Mouse (Mus musculus) gastrocnemius, adult 2 months (tissue): ENCODE results near the gene Ptpra. TPM values are rescaled to one million over a fixed set of nuclear protein-coding genes. Genes with fewer than 3 reads are reported as not detected.
A peak's percentile ranks its signal among the peaks of the same experiment; 100 is the strongest.

Experiments
- DNase-seq: peaks from one replicate; pipeline ENCODE4 v3.0.0; 2022
- H3K27ac ChIP-seq: fragments of 200-600 bp; 2 replicates; pipeline ENCODE4 v1.8.1; 2022; ENCODE audit warnings: mild to moderate bottlenecking
- H3K4me3 ChIP-seq: fragments of 200-600 bp; 2 replicates; pipeline ENCODE4 v1.8.1; 2022; ENCODE audit warnings: mild to moderate bottlenecking, moderate library complexity
- CTCF ChIP-seq: fragments of 200-600 bp; IDR thresholded peaks from 2 replicates; pipeline ENCODE4 v1.8.1; 2022; ENCODE audit warnings: antibody characterized with exemption, mild to moderate bottlenecking, moderate library complexity
- intact Hi-C: fragments of 180-260 bp; cut with DNase I; formaldehyde crosslinking; loops from one replicate; pipeline ENCODE4 v1.15.1; 2025
- microRNA-seq: library from miRNA; unstranded; fragments of <30 nt; microRNA quantifications from one replicate; pipeline ENCODE4 v1.2.0, GENCODE M21; 2021
- total RNA-seq, 2 experiments: library from RNA; stranded (reverse); gene quantifications; 2 replicates each; pipeline ENCODE4 v1.2.3; 2021

Gene Ptpra
- total RNA-seq, 2 experiments from 2014 or later: 16.0 to 23.3 TPM

GRCm38 (mm10) chr2:130578148-130578547 lies 128.1 kb downstream of the Ptpra start:
- peak; percentile 68 for TF ChIP-seq CTCF
- H3K27ac ChIP-seq: no peak overlapping the region
- H3K4me3 ChIP-seq: no peak overlapping the region
- DNase-seq: peak; percentile 70
- intact Hi-C loops: no loop called here

GRCm38 (mm10) chr2:130579791-130580190 lies 129.7 kb downstream of the Ptpra start:
- no peak for DNase-seq
- no peak for TF ChIP-seq CTCF
- Histone ChIP-seq H3K4me3 (no peak overlapping the region), H3K27ac (no peak overlapping the region)
- intact Hi-C loops: no loop called here

GRCm38 (mm10) chr2:130581201-130581600 lies 131.1 kb downstream of the Ptpra start:
- intact Hi-C loops: no loop called here
- H3K27ac ChIP-seq: no peak overlapping the region
- peak overlapping the region; percentile 58 for H3K4me3 ChIP-seq
- DNase-seq: no peak
- no peak for TF ChIP-seq CTCF

DNA sequence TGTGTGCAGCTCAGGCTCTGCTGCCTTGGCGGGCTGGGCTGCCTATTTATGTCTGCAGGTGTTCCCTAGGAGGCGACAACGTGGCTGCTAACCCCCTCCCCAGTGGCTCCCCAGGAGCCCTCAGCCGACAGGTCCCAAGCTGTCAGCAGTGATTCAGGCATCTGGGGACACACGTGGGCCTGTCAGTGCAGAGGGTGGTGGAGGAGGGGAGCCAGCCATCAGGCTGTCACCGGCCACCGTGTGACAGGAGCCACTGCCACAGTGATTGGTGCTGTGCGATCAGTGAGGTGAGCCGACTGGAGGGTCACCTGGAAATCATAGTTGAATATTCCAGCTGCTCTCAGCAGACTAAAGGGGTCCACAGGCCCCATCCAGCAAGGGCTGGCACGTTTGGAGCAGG lies 132.5 kb downstream of the Ptpra start, which contains the start of gene Avp:
Gene Avp, minus strand, starts transcription at position 3 of the 400 bp plus-strand sequence.
- no peak for DNase-seq
- H3K27ac ChIP-seq: no peak within 1 kb of the TSS
- intact Hi-C loops: no loop called here
- TF ChIP-seq CTCF: no peak
- no peak within 1 kb of the TSS for H3K4me3 ChIP-seq

DNA sequence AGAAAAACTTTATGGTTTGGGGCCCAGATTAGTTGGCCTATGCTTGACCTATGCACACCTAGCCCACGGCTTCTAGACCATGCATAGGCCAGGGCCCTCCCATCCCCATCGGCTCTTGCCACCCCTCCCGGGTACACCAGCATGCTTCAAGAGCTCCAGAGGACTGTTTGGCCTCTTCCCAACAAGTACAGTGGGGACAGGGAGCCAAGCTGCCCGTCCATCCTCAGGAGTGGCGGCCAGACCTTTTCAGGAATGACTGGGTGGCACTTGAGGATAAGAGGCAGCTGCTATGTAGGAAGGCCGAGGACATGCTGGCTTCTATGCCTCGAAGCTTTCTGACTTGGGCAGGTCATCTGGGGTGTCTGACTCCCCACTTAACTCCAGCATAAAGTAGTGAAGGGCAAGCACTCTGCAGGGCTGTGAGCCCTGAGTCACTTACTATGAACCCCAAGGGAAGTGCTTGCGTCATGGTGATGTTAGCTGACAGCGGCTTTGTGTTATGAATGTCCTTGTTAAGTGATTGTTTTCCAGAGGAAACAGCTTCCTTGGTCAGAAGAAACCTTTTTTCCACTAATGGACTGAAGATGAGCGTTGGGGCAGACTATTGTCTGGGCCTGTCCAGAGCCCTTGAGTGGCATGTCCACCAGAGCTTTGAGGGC lies 134.0 kb downstream of the Ptpra start:
- TF ChIP-seq CTCF: no peak
- intact Hi-C loops: no loop called here
- Histone ChIP-seq H3K4me3 (no peak overlapping the region), H3K27ac (no peak overlapping the region)
- no peak for DNase-seq

DNA sequence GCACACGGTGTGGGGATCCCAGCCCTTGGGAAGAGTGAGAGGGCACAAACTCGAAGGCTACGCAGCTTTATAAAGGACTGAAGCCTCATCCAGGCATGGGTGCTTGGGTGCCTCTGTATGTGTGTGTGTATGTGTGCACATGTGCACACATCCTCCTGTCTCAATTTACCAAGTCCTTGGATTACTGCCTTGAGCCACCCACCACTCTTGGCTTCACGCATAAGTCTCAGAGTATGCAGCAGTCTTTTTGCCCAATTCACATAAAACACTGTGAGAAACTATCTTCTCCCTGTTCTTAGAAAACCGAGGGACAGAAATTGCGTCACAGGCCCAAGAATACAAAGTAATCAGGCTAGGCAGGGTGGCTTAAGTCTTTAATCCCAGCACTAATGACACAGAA lies 135.9 kb downstream of the Ptpra start:
- TF ChIP-seq CTCF: no peak
- no peak overlapping the region for H3K27ac ChIP-seq
- intact Hi-C loops: no loop called here
- H3K4me3 ChIP-seq: no peak overlapping the region
- no peak for DNase-seq

DNA sequence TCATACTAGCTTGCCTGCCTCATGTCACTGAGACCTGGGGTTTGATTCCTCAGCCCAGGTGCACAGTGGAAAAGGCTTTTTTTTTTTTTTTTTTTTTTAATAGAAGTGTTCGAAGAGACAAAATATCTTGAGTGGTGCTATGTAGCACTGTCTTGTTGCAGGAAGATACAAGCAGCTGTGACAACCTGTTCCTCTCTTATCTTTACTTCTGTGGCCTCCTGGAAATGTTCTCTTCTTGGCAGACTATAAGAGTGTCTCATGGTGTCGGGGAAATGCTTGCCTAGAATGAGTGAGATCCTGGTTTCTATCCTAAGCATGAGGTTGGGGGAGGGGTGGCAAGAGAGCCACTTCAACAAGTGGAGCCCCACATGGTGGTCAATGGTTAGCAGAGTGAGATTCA lies 138.3 kb downstream of the Ptpra start:
- no peak for DNase-seq
- Histone ChIP-seq H3K27ac (no peak overlapping the region), H3K4me3 (no peak overlapping the region)
- intact Hi-C loops: no loop called here
- TF ChIP-seq CTCF: no peak

GRCm38 (mm10) chr2:130589157-130589556 lies 139.1 kb downstream of the Ptpra start:
- intact Hi-C loops: no loop called here
- no peak for DNase-seq
- Histone ChIP-seq H3K4me3 (no peak overlapping the region), H3K27ac (peak overlapping the region; percentile 38)
- no peak for TF ChIP-seq CTCF

- no peak for DNase-seq
Measured at GRCm38 (mm10) chr2:130589761-130590160, 139.7 kb downstream of the Ptpra start.

GRCm38 (mm10) chr2:130591016-130591415 lies 140.9 kb downstream of the Ptpra start:
- no peak overlapping the region for H3K4me3 ChIP-seq
- peak; percentile 72 for DNase-seq
- no peak for TF ChIP-seq CTCF
- H3K27ac ChIP-seq: peak overlapping the region; percentile 25; the same call in 1 of the 2 replicates
- intact Hi-C loops: no loop called here

More at GRCm38 (mm10) chr2:130589761-130590160, 139.7 kb downstream of the Ptpra start:
- no peak overlapping the region for H3K4me3 ChIP-seq
- no peak for TF ChIP-seq CTCF
- intact Hi-C loops: no loop called here
- H3K27ac ChIP-seq: peak overlapping the region; percentile 58

GRCm38 (mm10) chr2:130595596-130595995 lies 145.5 kb downstream of the Ptpra start:
- no peak for DNase-seq
- TF ChIP-seq CTCF: no peak
- intact Hi-C loops: no loop called here
- Histone ChIP-seq H3K4me3 (no peak overlapping the region), H3K27ac (no peak overlapping the region)

- H3K4me3 ChIP-seq: no peak overlapping the region
- peak; percentile 74 for TF ChIP-seq CTCF
- H3K27ac ChIP-seq: no peak overlapping the region
- no peak for DNase-seq
- intact Hi-C loops: no loop called here
Measured at GRCm38 (mm10) chr2:130597601-130598010, 147.5 kb downstream of the Ptpra start.

DNA sequence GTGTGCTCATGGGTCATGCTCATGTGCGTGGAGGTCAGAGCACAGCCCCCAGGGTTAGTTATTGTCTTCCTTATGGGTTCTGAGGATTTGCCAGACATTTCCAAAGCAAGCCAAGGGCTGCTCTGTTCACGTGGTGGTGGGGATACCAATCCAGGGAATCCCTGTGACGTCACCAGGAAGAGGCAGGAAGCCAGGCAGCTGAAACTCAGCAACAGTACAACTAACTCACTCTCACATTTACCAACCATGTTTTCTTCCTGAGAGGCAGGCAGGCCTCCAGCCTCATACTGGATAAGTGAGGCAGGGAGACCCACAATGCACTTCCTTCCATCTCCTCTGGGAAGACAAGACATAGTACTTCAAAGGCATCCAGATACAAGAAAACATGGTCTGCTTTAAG lies 148.3 kb downstream of the Ptpra start:
- no peak for DNase-seq
- TF ChIP-seq CTCF: no peak
- Histone ChIP-seq H3K4me3 (no peak overlapping the region), H3K27ac (no peak overlapping the region)
- intact Hi-C loops: no loop called here

GRCm38 (mm10) chr2:130602195-130602594 lies 152.1 kb downstream of the Ptpra start:
- Histone ChIP-seq H3K27ac (no peak overlapping the region), H3K4me3 (no peak overlapping the region)
- DNase-seq: no peak
- TF ChIP-seq CTCF: no peak
- intact Hi-C loops: no loop called here

Small RNA genes within 50 kb of the gene (microRNA-seq; reads per million reads assigned to microRNA genes)
- gene Gm23876: not detected

Other genes with a start within 250 kb of the Ptpra start
- 10 to 100 TPM; 36.4 to 38.6 TPM for gene Nop56, start 175.8 kb upstream of the Ptpra start, total RNA-seq
- gene Idh3b, start 165.7 kb upstream of the Ptpra start, total RNA-seq: 100 to 1,000 TPM; 416 to 563 TPM
- under 1 TPM; 0.26 to 0.47 TPM for gene Ebf4, start 155.1 kb upstream of the Ptpra start, total RNA-seq
- 1 to 10 TPM; 1.0 to 1.1 TPM for gene Cpxm1, start 52.7 kb upstream of the Ptpra start, total RNA-seq
- gene Gm28372, start 45.0 kb upstream of the Ptpra start, total RNA-seq: not detected
- not detected for gene 1700020A23Rik, start 45.0 kb upstream of the Ptpra start, total RNA-seq
- gene Tmem239, start 43.8 kb upstream of the Ptpra start, total RNA-seq: not detected
- 10 to 100 TPM; 15.7 to 19.1 TPM for gene Vps16, start 25.9 kb upstream of the Ptpra start, total RNA-seq
- gene Pced1a, start 25.6 kb upstream of the Ptpra start, total RNA-seq: 1 to 10 TPM; 4.5 to 5.0 TPM
- gene Mrps26, start 113.5 kb downstream of the Ptpra start, total RNA-seq: 10 to 100 TPM; 44.7 to 53.9 TPM
- gene Oxt, start 125.9 kb downstream of the Ptpra start, total RNA-seq: not detected
- not detected for gene Avp, start 132.3 kb downstream of the Ptpra start, total RNA-seq
- 1 to 10 TPM; 6.0 to 7.5 TPM for gene Fastkd5, start 179.7 kb downstream of the Ptpra start, total RNA-seq
- 1 to 10 TPM; 4.9 to 5.0 TPM for gene Ubox5, start 179.8 kb downstream of the Ptpra start, total RNA-seq
- 1 to 10 TPM; 2.3 to 3.3 TPM for gene Lzts3, start 192.5 kb downstream of the Ptpra start, total RNA-seq
- gene Ddrgk1, start 214.4 kb downstream of the Ptpra start, total RNA-seq: 100 to 1,000 TPM; 104 to 127 TPM
- gene Itpa, start 217.3 kb downstream of the Ptpra start, total RNA-seq: 10 to 100 TPM; 10.8 to 16.2 TPM
- gene Slc4a11, start 247.2 kb downstream of the Ptpra start, total RNA-seq: under 1 TPM in 1 of 2 experiments, not detected in 1; 0.45 TPM